Mouse (Mus musculus): ENCODE results near the gene Col4a4. TPM values are rescaled to one million over a fixed set of nuclear protein-coding genes. Genes with fewer than 3 reads are reported as not detected.

The Col4a4 gene
- total and polyA plus RNA-seq, 2 experiments from 2014 or later = 0.40 to 0.42 TPM

GRCm38 (mm10) chr1:82432919-82433648 lies 153.6 kb downstream of the Col4a4 start:
- H3K4me1 ChIP-seq (ENCODE audit: insufficient read depth, low read length) = no peaks in the 10 kb centered on the region
- no peak overlapping the region for H3K4me2 ChIP-seq (ENCODE audit: low read depth, low read length)
- DNase-seq (ENCODE audit: low spot score) = peak; percentile 92
- peak; percentile 97 for TF ChIP-seq CTCF (IDR thresholded peaks at IDR 0.05; ENCODE audit: low read depth)
- WGBS = 58% methylated on average over 15 of the region's 15 CpGs
- ATAC-seq = peak; percentile 90
- no peaks in the 10 kb centered on the region for H3K9me3 ChIP-seq (ENCODE audit: low read length)
- H3K9ac ChIP-seq (replicated peaks; ENCODE audit: low read length) = no peak overlapping the region
- peak overlapping the region; percentile 51; the same call in 1 of the 2 replicates for H3K27ac ChIP-seq
- no peaks in the 10 kb centered on the region for H3K27me3 ChIP-seq (ENCODE audit: insufficient read depth, low read length)
- no peaks in the 10 kb centered on the region for H3K36me3 ChIP-seq (ENCODE audit: insufficient read depth, low read length)
- H3K4me3 ChIP-seq (ENCODE audit: low read length) = no peak overlapping the region

- WGBS = 44% methylated on average over 1 of the region's 1 CpGs
Measured at GRCm38 (mm10) chr1:82429061-82429460, 157.6 kb downstream of the Col4a4 start.

GRCm38 (mm10) chr1:82427729-82428128 lies 158.9 kb downstream of the Col4a4 start:
- Histone ChIP-seq H3K36me3 (ENCODE audit: insufficient read depth, low read length) (no peaks in the 10 kb centered on the region), H3K27me3 (ENCODE audit: insufficient read depth, low read length) (no peaks in the 10 kb centered on the region), H3K4me3 (ENCODE audit: low read length) (no peak overlapping the region), H3K27ac (no peak overlapping the region), H3K9ac (replicated peaks; ENCODE audit: low read length) (no peak overlapping the region), H3K9me3 (ENCODE audit: low read length) (no peaks in the 10 kb centered on the region), H3K4me1 (ENCODE audit: insufficient read depth, low read length) (no peaks in the 10 kb centered on the region), H3K4me2 (ENCODE audit: low read depth, low read length) (no peak overlapping the region)
- ATAC-seq (no peak), DNase-seq (ENCODE audit: low spot score) (no peak)
- no peak for TF ChIP-seq CTCF (IDR thresholded peaks at IDR 0.05; ENCODE audit: low read depth)
- 86% methylated on average over 5 of the region's 5 CpGs for WGBS

More at GRCm38 (mm10) chr1:82429061-82429460, 157.6 kb downstream of the Col4a4 start:
- Histone ChIP-seq H3K36me3 (ENCODE audit: insufficient read depth, low read length) (no peaks in the 10 kb centered on the region), H3K9me3 (ENCODE audit: low read length) (no peaks in the 10 kb centered on the region), H3K4me3 (ENCODE audit: low read length) (no peak overlapping the region), H3K27me3 (ENCODE audit: insufficient read depth, low read length) (no peaks in the 10 kb centered on the region), H3K27ac (no peak overlapping the region), H3K4me2 (ENCODE audit: low read depth, low read length) (no peak overlapping the region), H3K4me1 (ENCODE audit: insufficient read depth, low read length) (no peaks in the 10 kb centered on the region), H3K9ac (replicated peaks; ENCODE audit: low read length) (no peak overlapping the region)
- TF ChIP-seq CTCF (IDR thresholded peaks at IDR 0.05; ENCODE audit: low read depth) = no peak
- ATAC-seq (no peak), DNase-seq (ENCODE audit: low spot score) (no peak)

GRCm38 (mm10) chr1:82415641-82416040 lies 171.0 kb downstream of the Col4a4 start:
- H3K4me2 ChIP-seq (ENCODE audit: low read depth, low read length) = no peak overlapping the region
- ATAC-seq = no peak
- no peak for DNase-seq (ENCODE audit: low spot score)

GRCm38 (mm10) chr1:82414434-82415045 lies 172.1 kb downstream of the Col4a4 start:
- DNase-seq (ENCODE audit: low spot score) (no peak), ATAC-seq (no peak)
- WGBS = 93% methylated on average over 3 of the region's 3 CpGs
- TF ChIP-seq CTCF (IDR thresholded peaks at IDR 0.05; ENCODE audit: low read depth) = no peak
- Histone ChIP-seq H3K9ac (replicated peaks; ENCODE audit: low read length) (no peak overlapping the region), H3K4me2 (ENCODE audit: low read depth, low read length) (no peak overlapping the region), H3K27me3 (ENCODE audit: insufficient read depth, low read length) (no peaks in the 10 kb centered on the region), H3K4me3 (ENCODE audit: low read length) (no peak overlapping the region), H3K4me1 (ENCODE audit: insufficient read depth, low read length) (0 out of 2 replicates have a peak, but pooled peaks cover 3% of the 10 kb centered on the region), H3K9me3 (ENCODE audit: low read length) (no peaks in the 10 kb centered on the region), H3K36me3 (ENCODE audit: insufficient read depth, low read length) (no peaks in the 10 kb centered on the region), H3K27ac (no peak overlapping the region)

More at GRCm38 (mm10) chr1:82415641-82416040, 171.0 kb downstream of the Col4a4 start:
- no peak overlapping the region for H3K4me3 ChIP-seq (ENCODE audit: low read length)
- no peaks in the 10 kb centered on the region for H3K36me3 ChIP-seq (ENCODE audit: insufficient read depth, low read length)
- H3K9ac ChIP-seq (replicated peaks; ENCODE audit: low read length) = no peak overlapping the region
- H3K9me3 ChIP-seq (ENCODE audit: low read length) = no peaks in the 10 kb centered on the region
- H3K27me3 ChIP-seq (ENCODE audit: insufficient read depth, low read length) = no peaks in the 10 kb centered on the region
- no peak for TF ChIP-seq CTCF (IDR thresholded peaks at IDR 0.05; ENCODE audit: low read depth)
- no peak overlapping the region for H3K27ac ChIP-seq
- 0 out of 2 replicates have a peak, but pooled peaks cover 3% of the 10 kb centered on the region for H3K4me1 ChIP-seq (ENCODE audit: insufficient read depth, low read length)
- 90% methylated on average over 4 of the region's 4 CpGs for WGBS

GRCm38 (mm10) chr1:82412085-82412484 lies 174.6 kb downstream of the Col4a4 start:
- no peak overlapping the region for H3K4me3 ChIP-seq (ENCODE audit: low read length)
- no peak overlapping the region for H3K9ac ChIP-seq (replicated peaks; ENCODE audit: low read length)
- H3K4me1 ChIP-seq (ENCODE audit: insufficient read depth, low read length) = 0 out of 2 replicates have a peak, but pooled peaks cover 3% of the 10 kb centered on the region
- WGBS = 82% methylated on average over 4 of the region's 4 CpGs
- H3K9me3 ChIP-seq (ENCODE audit: low read length) = no peaks in the 10 kb centered on the region
- no peak for TF ChIP-seq CTCF (IDR thresholded peaks at IDR 0.05; ENCODE audit: low read depth)
- H3K27me3 ChIP-seq (ENCODE audit: insufficient read depth, low read length) = no peaks in the 10 kb centered on the region
- H3K27ac ChIP-seq = no peak overlapping the region
- DNase-seq (ENCODE audit: low spot score) = no peak
- no peaks in the 10 kb centered on the region for H3K36me3 ChIP-seq (ENCODE audit: insufficient read depth, low read length)
- ATAC-seq = no peak
- H3K4me2 ChIP-seq (ENCODE audit: low read depth, low read length) = no peak overlapping the region

Data from hindbrain, postnatal 0 days (tissue).